Mouse (Mus musculus) midbrain, embryonic 15.5 days (tissue): ENCODE results near the gene Slc35c1. TPM values are rescaled to one million over a fixed set of nuclear protein-coding genes. Genes with fewer than 3 reads are reported as not detected.

Source experiments
- ATAC-seq: fragments of 200-750 bp; cut with Nextera tagmentation; replicated peaks from 2 replicates; pipeline ENCODE4 v1.8.0; 2017; ENCODE audit warnings: moderate TSS enrichment
- H3K27ac ChIP-seq: fragments of 300-500 bp; sonication (generic); 2 replicates; pipeline ENCODE4 v1.5.1; 2015; ENCODE audit warnings: mild to moderate bottlenecking, inconsistent platforms
- H3K27me3 ChIP-seq: fragments of 300-500 bp; sonication (generic); replicated peaks from 2 replicates; pipeline ENCODE4 v1.6.1; 2015; ENCODE audit warnings: inconsistent platforms
- H3K36me3 ChIP-seq: fragments of 300-500 bp; sonication (generic); replicated peaks from 2 replicates; pipeline ENCODE4 v1.6.1; 2015; ENCODE audit warnings: inconsistent platforms
- H3K4me1 ChIP-seq: fragments of 300-500 bp; sonication (generic); 2 replicates; pipeline ENCODE4 v1.6.1; 2015; ENCODE audit warnings: inconsistent platforms
- H3K4me2 ChIP-seq: fragments of 300-500 bp; sonication (generic); 2 replicates; pipeline ENCODE4 v1.6.1; 2015; ENCODE audit warnings: inconsistent platforms, mild to moderate bottlenecking, moderate library complexity
- H3K4me3 ChIP-seq: fragments of 300-500 bp; sonication (generic); 2 replicates; pipeline ENCODE4 v1.5.1; 2015; ENCODE audit warnings: mild to moderate bottlenecking, inconsistent platforms
- H3K9ac ChIP-seq: fragments of 300-500 bp; sonication (generic); 2 replicates; pipeline ENCODE4 v1.6.1; 2015; ENCODE audit warnings: mild to moderate bottlenecking, inconsistent platforms
- H3K9me3 ChIP-seq: fragments of 300-500 bp; sonication (generic); 2 replicates; pipeline ENCODE4 v1.6.1; 2016; ENCODE audit warnings: inconsistent platforms
- WGBS: fragments of 180-500 bp; shearing (Covaris S2); methylation state at CpG from one replicate; pipeline ENCODE4 v1.1.7; 2015; ENCODE audit warnings: mixed read lengths; 5-methylcytosine and 5-hydroxymethylcytosine counted together
- polyA plus RNA-seq: library from polyadenylated mRNA; unstranded; fragments of >200 nt; fragmentation: Nextera tagmentation; extraction: Ambion mirVana; gene quantifications from 2 replicates; pipeline ENCODE4 v1.2.1, GENCODE M21; 2015

The Slc35c1 gene
- polyA plus RNA-seq, 1 experiment from 2014 or later, result 14.4 TPM

DNA sequence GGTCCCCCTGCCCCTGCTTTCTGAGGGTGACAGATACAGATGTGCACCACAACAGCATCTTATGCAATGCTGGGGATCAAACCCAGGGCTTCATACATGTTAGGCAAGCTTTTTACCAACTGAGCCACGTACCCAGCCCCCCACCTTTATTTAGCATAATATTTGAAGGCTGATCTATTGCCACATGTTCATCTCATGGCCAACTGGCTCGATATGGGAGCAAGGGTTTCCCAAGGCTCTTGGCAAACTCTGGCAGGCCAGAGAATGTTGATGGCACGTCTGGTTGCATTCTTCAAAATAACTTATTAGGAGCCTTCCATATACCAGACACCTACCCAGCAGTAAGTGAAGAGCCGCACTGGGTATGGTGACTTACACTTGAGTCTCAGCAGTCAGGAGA is 17.0 kb downstream of the Slc35c1 start:
- H3K9me3 ChIP-seq, result no peaks in the 10 kb centered on the region
- ATAC-seq, result no peak
- 80% methylated on average over 4 of the region's 4 CpGs for WGBS
- no peak overlapping the region for H3K4me3 ChIP-seq
- no peaks in the 10 kb centered on the region for H3K4me1 ChIP-seq
- H3K4me2 ChIP-seq, result no peak overlapping the region
- H3K27me3 ChIP-seq, result no peaks in the 10 kb centered on the region
- no peaks in the 10 kb centered on the region for H3K36me3 ChIP-seq
- no peak overlapping the region for H3K27ac ChIP-seq
- no peak overlapping the region for H3K9ac ChIP-seq

- Histone ChIP-seq H3K36me3 (no peaks in the 10 kb centered on the region), H3K27ac (no peak overlapping the region), H3K4me3 (no peak overlapping the region), H3K9me3 (no peaks in the 10 kb centered on the region), H3K4me1 (0 out of 2 replicates have a peak, but pooled peaks cover 3% of the 10 kb centered on the region), H3K27me3 (no peaks in the 10 kb centered on the region), H3K4me2 (no peak overlapping the region), H3K9ac (no peak overlapping the region)
- ATAC-seq, result peak; percentile 53; the same call in 1 of the 2 replicates
- WGBS, result 70% methylated on average over 12 of the region's 12 CpGs
Observed at GRCm38 (mm10) chr2:92442419-92443001, 17.8 kb downstream of the Slc35c1 start.

DNA sequence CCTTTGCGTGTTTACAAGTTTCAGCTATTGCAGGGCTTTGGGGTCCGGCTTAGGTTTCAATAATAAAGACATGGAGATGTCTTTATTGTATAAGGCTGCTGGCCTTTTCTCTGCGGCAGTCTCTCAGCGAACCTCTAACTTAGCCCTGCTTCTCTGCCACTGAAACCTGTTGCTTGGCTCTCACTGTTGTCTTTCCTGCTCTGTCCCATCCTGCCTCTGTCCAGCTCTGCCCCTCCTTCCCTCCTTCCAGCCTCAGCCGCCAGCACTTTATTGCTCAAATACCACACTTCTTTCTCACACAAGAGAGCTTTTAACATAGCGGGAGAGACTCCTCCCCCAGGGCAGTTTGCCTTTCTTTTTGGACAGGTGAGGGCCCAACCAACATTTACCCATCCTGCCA is 19.9 kb downstream of the Slc35c1 start:
- ATAC-seq, result no peak

GRCm38 (mm10) chr2:92438567-92438966 is 21.8 kb downstream of the Slc35c1 start:
- Histone ChIP-seq H3K27me3 (0 out of 2 replicates have a peak, but pooled peaks cover 4% of the 10 kb centered on the region), H3K36me3 (no peaks in the 10 kb centered on the region), H3K27ac (no peak overlapping the region), H3K4me3 (no peak overlapping the region), H3K4me2 (no peak overlapping the region), H3K9me3 (no peaks in the 10 kb centered on the region), H3K9ac (no peak overlapping the region), H3K4me1 (peaks cover 10% of the 10 kb centered on the region)
- ATAC-seq, result no peak
- 61% methylated on average over 3 of the region's 3 CpGs for WGBS

More for the DNA sequence above, 19.9 kb downstream of the Slc35c1 start:
- no peaks in the 10 kb centered on the region for H3K36me3 ChIP-seq
- H3K27me3 ChIP-seq, result no peaks in the 10 kb centered on the region
- no peaks in the 10 kb centered on the region for H3K9me3 ChIP-seq
- H3K4me1 ChIP-seq, result 0 out of 2 replicates have a peak, but pooled peaks cover 3% of the 10 kb centered on the region
- no peak overlapping the region for H3K4me3 ChIP-seq
- no peak overlapping the region for H3K27ac ChIP-seq
- no peak overlapping the region for H3K4me2 ChIP-seq
- WGBS, result 65% methylated on average over 6 of the region's 6 CpGs
- H3K9ac ChIP-seq, result no peak overlapping the region

DNA sequence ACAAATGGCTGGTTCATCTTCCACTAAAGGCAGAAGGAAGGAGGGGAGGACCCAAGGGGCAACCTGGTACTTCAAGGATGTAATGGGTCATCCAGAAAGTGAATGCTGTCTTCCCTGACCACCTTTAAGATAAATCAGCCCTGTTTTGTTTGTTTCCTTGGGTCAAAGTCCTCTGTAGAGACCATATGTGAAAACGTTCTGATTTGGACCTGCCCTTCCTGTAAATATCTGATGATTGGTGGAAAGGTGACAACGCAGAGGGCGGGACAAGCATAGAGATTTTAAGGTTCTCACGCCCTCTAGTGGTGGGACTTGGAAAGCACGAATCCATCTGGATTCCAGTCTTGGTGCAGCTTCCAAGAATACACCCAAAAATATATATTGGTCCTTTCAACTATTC is 22.5 kb downstream of the Slc35c1 start:
- H3K4me3 ChIP-seq, result peak overlapping the region; percentile 20; the same call in 1 of the 2 replicates
- peaks cover 13% of the 10 kb centered on the region for H3K4me1 ChIP-seq
- no peak overlapping the region for H3K9ac ChIP-seq
- WGBS, result 1% methylated on average over 5 of the region's 5 CpGs
- H3K36me3 ChIP-seq, result no peaks in the 10 kb centered on the region
- H3K27me3 ChIP-seq, result 0 out of 2 replicates have a peak, but pooled peaks cover 4% of the 10 kb centered on the region
- peak overlapping the region; percentile 46 for H3K4me2 ChIP-seq
- H3K9me3 ChIP-seq, result no peaks in the 10 kb centered on the region
- no peak for ATAC-seq
- no peak overlapping the region for H3K27ac ChIP-seq

DNA sequence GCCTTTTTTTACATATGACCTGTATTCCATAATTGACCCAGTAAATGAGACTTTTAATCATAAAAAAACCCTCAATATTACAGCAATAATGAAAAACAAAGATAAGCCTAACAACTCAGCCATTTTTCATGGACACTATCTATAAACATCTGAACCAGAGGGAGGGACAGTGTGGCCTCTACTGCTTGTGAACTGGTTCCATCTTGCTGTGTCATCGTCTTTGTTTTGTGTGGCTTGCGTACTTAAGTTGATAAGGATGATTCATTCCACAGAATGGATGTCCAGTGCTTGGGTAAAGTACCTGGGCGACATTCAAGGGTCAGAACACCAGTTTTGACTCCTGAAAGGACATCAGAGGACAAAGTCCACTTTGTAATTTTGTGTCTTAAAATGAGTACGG is 23.0 kb downstream of the Slc35c1 start:
- H3K4me2 ChIP-seq, result no peak overlapping the region

GRCm38 (mm10) chr2:92435023-92435422 is 25.3 kb downstream of the Slc35c1 start:
- peak overlapping the region; percentile 77; the same call in 1 of the 2 replicates for H3K27ac ChIP-seq
- ATAC-seq, result no peak
- H3K4me3 ChIP-seq, result peak overlapping the region; percentile 94; the same call in 1 of the 2 replicates
- peak overlapping the region; percentile 83 for H3K4me2 ChIP-seq
- H3K9ac ChIP-seq, result peak overlapping the region; percentile 53; the same call in 1 of the 2 replicates
- H3K27me3 ChIP-seq, result 0 out of 2 replicates have a peak, but pooled peaks cover 4% of the 10 kb centered on the region
- 64% methylated on average over 6 of the region's 6 CpGs for WGBS
- H3K9me3 ChIP-seq, result no peaks in the 10 kb centered on the region
- H3K4me1 ChIP-seq, result peaks cover 39% of the 10 kb centered on the region
- no peaks in the 10 kb centered on the region for H3K36me3 ChIP-seq

More for the DNA sequence above, 23.0 kb downstream of the Slc35c1 start:
- Histone ChIP-seq H3K27me3 (0 out of 2 replicates have a peak, but pooled peaks cover 4% of the 10 kb centered on the region), H3K4me1 (peaks cover 18% of the 10 kb centered on the region), H3K27ac (no peak overlapping the region), H3K4me3 (no peak overlapping the region), H3K36me3 (no peaks in the 10 kb centered on the region), H3K9ac (no peak overlapping the region), H3K9me3 (no peaks in the 10 kb centered on the region)
- ATAC-seq, result no peak
- 83% methylated on average over 4 of the region's 4 CpGs for WGBS

DNA sequence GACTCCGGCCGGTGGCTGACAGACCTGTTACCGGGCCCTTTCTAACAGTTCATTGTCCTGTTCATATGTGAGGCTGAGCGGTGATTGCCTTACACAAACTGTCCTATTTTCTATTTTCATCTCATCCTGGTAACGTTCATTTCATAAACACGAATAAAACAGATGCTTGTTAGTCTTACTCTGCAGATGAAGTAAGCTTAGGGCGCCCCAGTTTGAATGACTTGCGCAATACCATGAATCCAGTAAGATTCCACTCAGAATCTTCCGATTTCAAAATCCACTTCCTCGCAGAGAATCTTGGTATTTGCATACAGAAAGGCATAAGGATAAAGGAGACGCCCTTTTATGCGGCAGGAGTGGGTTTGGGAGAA is 26.0 kb downstream of the Slc35c1 start:
- peaks cover 44% of the 10 kb centered on the region for H3K4me1 ChIP-seq
- H3K9me3 ChIP-seq, result no peaks in the 10 kb centered on the region
- H3K4me2 ChIP-seq, result peak overlapping the region; percentile 83
- 0 out of 2 replicates have a peak, but pooled peaks cover 4% of the 10 kb centered on the region for H3K27me3 ChIP-seq
- peak overlapping the region; percentile 53 for H3K9ac ChIP-seq
- no peak for ATAC-seq
- peak overlapping the region; percentile 94 for H3K4me3 ChIP-seq
- 4% methylated on average over 12 of the region's 12 CpGs for WGBS
- H3K27ac ChIP-seq, result peak overlapping the region; percentile 77
- no peaks in the 10 kb centered on the region for H3K36me3 ChIP-seq

DNA sequence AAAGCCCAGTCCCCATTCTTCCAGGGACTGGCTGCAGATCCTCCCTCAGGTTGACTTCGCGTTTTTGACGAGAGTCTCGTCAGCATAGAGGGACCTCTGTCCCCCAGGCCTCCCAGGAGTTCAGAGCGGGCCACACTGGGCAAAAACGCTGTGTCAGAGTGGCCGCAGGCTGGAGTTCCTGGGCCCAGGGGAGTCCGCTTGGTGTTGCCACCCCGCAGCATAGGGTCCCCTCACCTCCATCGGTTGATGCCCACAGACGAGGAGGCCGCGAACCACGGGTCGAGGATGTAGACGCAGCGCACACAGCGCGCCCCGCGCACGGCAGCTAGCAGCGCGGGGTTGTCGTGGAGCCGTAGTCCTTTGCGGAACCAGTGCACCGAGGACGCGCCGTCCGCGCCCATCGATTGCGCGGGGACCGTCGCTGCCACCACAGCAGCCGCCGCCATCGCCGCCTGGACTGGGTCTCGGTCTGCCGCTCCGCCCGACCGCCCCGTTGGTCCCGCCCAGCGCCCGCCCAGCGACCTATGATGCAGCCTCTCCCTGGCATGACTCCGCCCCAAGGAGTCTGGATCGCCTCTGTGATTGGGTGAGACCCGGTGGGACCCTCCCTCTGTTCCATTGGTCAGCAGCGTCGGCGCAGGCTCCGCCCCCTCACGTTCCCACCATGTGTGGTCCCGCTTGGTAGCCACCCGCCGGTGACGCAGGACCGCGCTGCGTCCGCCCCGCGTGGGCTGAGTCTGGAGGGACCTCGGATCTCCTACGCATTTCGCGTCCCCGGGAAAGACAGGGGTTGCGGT is 26.6 kb downstream of the Slc35c1 start, which contains the start of gene Cry2:
Gene Cry2 (minus strand): TSS at position 466 of the 797 bp plus-strand sequence.
- WGBS, result under 1% methylated on average over 75 of the region's 76 CpGs
- H3K4me1 ChIP-seq, result peaks cover 46% of the 10 kb centered on the region

GRCm38 (mm10) chr2:92432299-92433295 is 27.7 kb downstream of the Slc35c1 start:
- H3K4me3 ChIP-seq, result peak overlapping the region; percentile 94
- H3K4me2 ChIP-seq, result peak overlapping the region; percentile 83
- 29% methylated on average over 17 of the region's 17 CpGs for WGBS
- no peak for ATAC-seq
- H3K27ac ChIP-seq, result peak overlapping the region; percentile 75
- H3K4me1 ChIP-seq, result peaks cover 52% of the 10 kb centered on the region
- no peaks in the 10 kb centered on the region for H3K36me3 ChIP-seq
- H3K9me3 ChIP-seq, result no peaks in the 10 kb centered on the region
- peak overlapping the region; percentile 70 for H3K9ac ChIP-seq
- H3K27me3 ChIP-seq, result 0 out of 2 replicates have a peak, but pooled peaks cover 4% of the 10 kb centered on the region

More for the DNA sequence above, 26.6 kb downstream of the Slc35c1 start, which contains the start of gene Cry2:
- peak within 1 kb of the TSS; percentile 83 for H3K4me2 ChIP-seq
- H3K27ac ChIP-seq, result peak within 1 kb of the TSS; percentile 77
- 0 out of 2 replicates have a peak, but pooled peaks cover 4% of the 10 kb centered on the region for H3K27me3 ChIP-seq
- H3K9me3 ChIP-seq, result no peaks in the 10 kb centered on the region
- H3K36me3 ChIP-seq, result no peaks in the 10 kb centered on the region
- peak; percentile 97 for ATAC-seq
- peak within 1 kb of the TSS; percentile 70 for H3K9ac ChIP-seq
- peak within 1 kb of the TSS; percentile 94 for H3K4me3 ChIP-seq

DNA sequence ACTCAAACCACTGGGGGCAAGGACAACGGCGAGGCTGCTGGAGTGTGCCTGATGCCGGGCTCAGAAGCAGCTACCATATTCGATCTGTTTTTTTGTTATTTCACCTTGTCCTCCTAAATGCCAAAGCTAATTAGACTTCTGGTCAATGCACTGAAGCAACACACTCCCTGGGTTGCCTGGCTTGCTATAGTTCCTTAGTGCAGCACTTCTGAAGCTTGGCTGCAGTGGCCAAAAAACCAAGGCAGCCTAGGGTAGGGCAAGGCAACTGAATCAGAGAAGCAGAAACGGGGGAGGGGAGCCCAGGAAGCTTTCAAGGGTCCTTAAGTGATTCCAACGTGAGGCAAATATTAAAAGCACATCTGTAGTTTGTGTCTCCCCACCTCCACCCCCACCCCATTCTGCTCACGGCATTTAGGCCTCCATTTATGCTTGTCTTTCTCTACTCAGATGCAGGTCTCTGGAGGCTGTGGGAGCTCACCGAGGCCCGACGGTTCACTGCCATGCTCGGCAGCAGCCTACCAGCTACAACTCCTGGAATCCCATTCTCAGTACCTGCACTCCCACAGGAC is 28.6 kb downstream of the Slc35c1 start:
- H3K9me3 ChIP-seq, result no peaks in the 10 kb centered on the region
- peak overlapping the region; percentile 70 for H3K9ac ChIP-seq
- ATAC-seq, result no peak
- no peaks in the 10 kb centered on the region for H3K36me3 ChIP-seq
- peak overlapping the region; percentile 94 for H3K4me3 ChIP-seq
- H3K4me1 ChIP-seq, result peaks cover 58% of the 10 kb centered on the region
- H3K27me3 ChIP-seq, result 0 out of 2 replicates have a peak, but pooled peaks cover 4% of the 10 kb centered on the region
- H3K4me2 ChIP-seq, result peak overlapping the region; percentile 83
- 9% methylated on average over 11 of the region's 11 CpGs for WGBS
- peak overlapping the region; percentile 75 for H3K27ac ChIP-seq
